Mouse (Mus musculus): Measurements from ENCODE around the gene Desi1.
A peak's percentile ranks its signal among the peaks of the same experiment; 100 is the strongest.

Gene Desi1

DNA sequence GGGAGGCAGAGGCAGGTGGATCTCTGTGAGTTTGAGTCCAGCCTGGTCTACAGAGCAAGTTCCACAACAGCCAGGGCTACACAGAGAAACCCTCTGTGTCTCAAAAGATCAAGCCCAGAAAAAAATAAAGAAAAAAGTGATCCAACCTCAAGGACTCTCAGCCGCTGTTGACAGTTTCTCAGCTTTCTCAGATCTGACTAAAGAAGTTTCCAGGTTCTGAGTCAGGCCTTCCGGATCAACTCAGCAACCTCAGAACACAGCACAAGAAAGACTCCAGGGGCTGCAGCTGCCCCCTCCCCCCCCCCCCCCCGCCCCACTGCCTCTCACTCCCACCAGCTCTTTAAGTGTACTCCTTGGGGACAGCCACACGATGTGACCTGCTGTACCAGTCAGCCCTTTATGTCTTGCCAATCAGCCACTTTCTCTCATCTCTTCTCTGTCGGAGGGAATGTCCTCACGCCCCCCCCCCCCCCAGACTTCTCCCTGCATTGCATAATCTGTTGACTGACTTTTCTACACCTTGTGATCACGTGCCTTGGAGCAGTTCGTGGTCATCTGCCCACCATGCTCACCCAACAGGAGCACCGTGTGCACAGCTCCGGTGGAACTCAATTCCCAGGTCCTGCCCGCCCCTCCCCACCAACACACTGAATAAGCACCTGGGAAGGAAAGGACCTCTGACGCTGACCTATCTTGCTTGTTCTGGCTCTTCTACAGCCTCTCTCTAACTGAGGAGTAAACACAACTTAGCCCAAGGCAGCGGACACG is 67.4 kb downstream of the Desi1 start:
- no peak for DNase-seq (ENCODE audit: low spot score)

DNA sequence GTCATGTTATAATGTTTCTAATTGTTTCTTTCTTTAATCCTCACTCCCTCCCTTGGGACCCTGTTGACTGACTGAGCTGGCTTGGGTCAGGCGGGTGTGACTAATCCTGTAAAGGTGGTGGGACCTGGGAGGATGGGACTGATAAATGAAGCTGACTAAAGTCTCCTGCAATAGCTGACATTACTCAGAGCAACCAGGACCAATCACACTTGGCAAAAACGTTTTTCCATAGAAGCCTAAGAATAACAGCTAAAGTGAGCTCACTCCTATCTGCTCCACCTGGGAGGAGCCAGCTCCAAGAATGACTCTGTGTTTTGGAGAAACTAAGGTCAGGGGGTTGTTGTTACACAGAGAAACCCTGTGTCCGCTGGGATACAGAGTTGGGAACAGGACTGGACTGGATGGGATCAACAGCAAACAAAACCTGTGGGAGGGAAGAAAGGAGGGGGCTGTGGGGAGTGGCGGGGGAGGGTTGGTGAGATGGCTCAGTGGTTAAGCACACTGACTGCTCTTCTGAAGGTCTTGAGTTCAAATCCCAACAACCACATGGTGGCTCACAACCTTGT is 68.6 kb downstream of the Desi1 start:
- no peak for DNase-seq (ENCODE audit: low spot score)

DNA sequence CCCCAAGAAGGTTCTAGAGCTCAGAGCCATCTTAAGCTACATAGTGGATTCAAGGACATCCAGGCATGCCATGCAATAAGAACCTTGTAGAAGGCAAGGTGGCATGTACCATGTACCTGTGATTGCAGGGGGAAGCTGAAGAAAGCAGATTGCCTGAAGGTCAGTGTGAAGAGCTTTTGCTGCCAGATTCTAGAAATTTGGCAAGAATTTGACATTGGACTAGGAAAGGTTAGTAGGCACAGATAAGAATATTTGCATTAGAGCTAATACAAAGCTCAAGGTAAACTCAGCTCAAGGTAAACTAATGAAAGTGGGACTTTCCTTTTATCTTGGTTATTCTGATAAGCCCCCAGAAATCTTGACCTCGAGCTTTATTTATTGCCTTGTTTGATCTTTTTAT is 69.4 kb downstream of the Desi1 start:
- DNase-seq (ENCODE audit: low spot score) = no peak

DNA sequence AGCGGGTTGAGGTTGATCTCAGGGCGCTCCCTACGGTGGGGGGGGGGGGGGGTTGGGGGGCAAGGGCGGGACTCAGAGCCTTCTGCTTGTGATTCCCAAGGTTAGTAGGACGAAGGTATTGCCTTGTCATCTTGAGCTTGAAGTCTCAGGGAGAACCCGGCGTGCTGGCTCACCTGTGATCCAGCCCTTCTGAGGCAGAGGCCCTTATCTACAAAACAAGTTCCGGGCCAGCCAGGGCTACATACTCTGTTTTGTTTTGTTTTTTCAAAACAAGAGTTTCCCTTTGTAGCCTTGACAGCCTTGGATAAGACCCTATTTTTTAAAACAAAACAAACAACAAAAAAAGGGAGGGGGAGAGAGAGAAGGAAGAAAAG is 72.6 kb downstream of the Desi1 start:
- DNase-seq (ENCODE audit: low spot score) = no peak

DNA sequence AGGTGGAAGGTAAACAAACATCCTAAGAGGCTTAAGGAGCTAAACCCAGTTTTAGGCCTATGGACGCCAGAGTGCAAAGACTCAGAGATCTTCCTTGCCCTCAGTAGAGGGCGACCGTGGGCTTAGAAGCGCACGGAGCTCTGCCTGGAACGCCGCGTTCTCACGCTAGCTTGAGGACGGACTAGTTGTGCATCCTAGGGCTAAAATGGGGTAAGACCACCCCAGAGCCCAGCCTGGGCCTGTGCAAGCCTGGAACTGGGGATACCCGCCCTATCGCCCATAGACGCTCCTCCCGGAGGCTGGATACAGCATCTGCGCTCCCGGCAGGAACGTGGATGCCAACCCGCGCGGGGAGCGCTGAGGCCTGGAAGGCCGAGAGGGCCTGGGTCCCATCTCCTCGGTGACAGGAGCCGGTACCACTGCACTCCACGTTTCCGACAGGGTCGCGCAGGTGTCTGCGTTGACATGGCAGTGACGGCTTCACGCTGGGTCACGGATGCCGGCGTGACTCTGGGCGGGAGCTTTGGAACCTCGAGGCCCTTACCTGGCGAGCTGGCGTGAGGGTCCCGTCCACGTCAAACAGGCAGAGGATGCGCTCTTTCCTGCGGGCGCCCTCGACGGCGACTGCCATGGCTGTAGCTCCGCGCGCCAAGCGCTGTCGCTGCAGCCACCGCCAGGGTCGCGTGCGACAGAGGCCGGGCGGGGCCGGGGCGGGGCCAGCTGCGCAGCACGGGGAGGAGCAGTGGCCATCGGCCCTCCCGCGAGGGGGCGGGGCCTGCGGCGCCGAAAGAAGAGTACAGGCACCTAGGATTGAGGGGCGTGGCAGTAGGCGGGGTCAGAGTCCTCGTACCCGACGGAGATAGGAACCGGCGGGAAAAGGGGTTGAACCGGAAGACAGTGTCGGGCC is 73.2 kb downstream of the Desi1 start, which contains the start of gene Pmm1:
TSS of gene Pmm1 (minus strand) at position 760 of the 907 bp plus-strand sequence.
- peak; percentile 97 for DNase-seq (ENCODE audit: low spot score)

GRCm38 (mm10) chr15:81958906-81959305 is 74.8 kb downstream of the Desi1 start:
- DNase-seq (ENCODE audit: low spot score) = no peak

- no peak for DNase-seq (ENCODE audit: low spot score)
These were observed 76.1 kb downstream of the Desi1 start for GRCm38 (mm10) chr15:81957598-81957997.

DNA sequence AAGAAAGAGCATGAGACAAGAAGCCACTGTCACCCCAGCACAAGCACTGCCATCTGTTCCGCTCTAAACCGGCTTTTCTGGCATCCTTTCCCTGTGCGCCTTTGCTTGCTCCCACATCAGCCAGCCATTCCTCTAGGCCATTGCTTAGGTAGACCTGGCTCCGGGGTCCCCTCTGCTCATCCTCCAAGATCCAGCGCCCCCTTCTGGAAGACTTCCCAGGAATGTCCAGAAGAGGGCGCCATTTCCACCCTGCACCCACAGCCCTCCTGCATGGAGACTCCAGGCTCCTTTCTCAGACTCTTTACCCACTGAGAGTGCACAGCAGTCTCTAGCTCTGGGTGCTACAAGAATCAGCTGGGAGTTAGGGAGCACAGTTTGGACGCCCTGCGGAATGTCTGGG is 77.2 kb downstream of the Desi1 start:
- no peak for DNase-seq (ENCODE audit: low spot score)

DNA sequence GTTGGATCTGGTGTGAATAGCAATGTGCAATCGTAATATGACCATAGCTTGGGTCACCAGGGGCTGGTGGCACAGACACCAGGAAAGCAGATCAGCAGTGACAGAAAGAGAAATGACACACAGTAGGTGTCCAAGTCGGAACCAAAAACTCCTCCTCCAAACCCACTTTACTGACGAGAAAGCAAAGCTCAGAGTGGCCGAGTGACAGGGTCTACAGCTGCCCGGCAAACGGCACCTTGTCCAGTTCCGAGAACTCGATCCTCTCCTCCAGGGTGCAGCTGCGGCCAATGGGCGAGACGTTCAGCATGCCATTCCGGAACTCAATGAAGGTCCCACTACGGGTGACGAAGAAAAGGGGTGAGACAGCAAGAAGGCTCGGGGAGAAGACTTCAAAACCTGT is 78.2 kb downstream of the Desi1 start:
- DNase-seq (ENCODE audit: low spot score) = no peak

GRCm38 (mm10) chr15:81954716-81955115 is 78.9 kb downstream of the Desi1 start:
- no peak for DNase-seq (ENCODE audit: low spot score)

DNA sequence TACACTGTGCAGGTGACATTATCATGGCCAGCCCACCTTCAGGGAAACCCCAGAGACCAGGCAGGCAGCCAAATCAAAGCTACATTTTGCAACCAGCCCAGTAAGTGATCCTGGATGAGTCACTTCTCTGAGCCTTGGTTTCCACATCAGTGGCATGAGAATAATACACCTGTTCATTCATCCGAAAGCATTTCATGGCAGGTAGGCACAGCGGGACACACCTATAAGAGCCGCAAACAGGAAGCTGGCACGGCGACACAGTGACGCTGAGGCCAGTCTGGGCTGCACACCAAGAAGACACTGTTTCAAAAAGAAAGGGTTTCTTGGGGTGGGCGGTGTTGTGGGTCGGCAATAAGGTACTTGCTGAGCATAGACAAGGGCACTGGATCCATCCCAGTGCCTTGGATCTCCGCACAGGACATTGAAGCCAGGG is 79.5 kb downstream of the Desi1 start:
- no peak for DNase-seq (ENCODE audit: low spot score)

DNA sequence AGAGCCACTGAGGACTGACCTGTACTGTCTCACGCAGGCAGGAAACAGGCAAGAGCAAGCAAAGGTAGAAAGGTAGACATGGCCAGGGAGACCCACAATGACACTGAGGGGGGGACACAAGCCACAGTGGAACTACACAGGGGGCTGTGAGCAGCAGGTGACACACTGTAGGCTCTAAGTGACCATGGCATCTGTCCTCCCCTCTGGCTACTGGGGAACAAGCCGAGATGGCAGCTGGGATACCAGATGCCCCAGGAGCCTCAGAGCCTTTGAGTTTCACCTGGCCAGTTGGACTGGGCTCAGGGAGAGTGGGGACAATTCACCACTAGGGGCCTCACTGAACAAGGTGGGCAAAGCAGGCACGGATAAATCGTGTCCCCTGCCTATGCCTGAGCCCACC is 81.4 kb downstream of the Desi1 start:
- no peak for DNase-seq (ENCODE audit: low spot score)

- no peak for DNase-seq (ENCODE audit: low spot score)
These were observed 82.5 kb downstream of the Desi1 start for GRCm38 (mm10) chr15:81951159-81951558.

GRCm38 (mm10) chr15:81950716-81951115 is 82.9 kb downstream of the Desi1 start:
- no peak for DNase-seq (ENCODE audit: low spot score)

- DNase-seq (ENCODE audit: low spot score) = no peak
These were observed 84.1 kb downstream of the Desi1 start for GRCm38 (mm10) chr15:81949476-81950131.

DNA sequence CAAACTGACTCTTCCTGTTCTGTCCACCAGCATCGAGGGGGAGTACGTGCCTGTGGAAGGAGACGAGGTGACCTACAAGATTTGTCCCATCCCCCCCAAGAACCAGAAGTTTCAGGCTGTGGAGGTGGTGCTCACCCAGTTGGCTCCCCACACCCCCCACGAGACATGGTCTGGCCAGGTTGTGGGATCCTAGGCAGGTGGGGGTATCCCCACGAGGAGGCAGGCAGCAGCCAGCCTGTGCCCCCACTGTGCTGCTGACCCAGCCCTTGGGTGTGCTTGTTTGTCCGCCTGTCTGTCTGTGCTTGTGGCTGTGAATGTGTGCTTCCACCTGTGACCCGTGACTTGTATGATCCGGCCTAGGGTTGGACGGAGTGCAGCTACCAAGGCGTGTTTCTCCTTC is 84.6 kb downstream of the Desi1 start:
- no peak for DNase-seq (ENCODE audit: low spot score)

GRCm38 (mm10) chr15:81943176-81943749 is 90.4 kb downstream of the Desi1 start:
- no peak for DNase-seq (ENCODE audit: low spot score)
